Mouse (Mus musculus) G1E (cell line): Measurements from ENCODE around the gene Dalrd3.

Experiments used
- CTCF ChIP-seq: IDR thresholded peaks from 2 replicates; pipeline ENCODE4 v1.5.1; 2012; ENCODE audit warnings: low read depth, low read length, inconsistent platforms, mixed read lengths
- POLR2AphosphoS5 ChIP-seq: IDR thresholded peaks from 2 replicates; pipeline ENCODE4 v1.6.1; 2012; ENCODE audit warnings: low read depth, low read length, inconsistent platforms; ENCODE audit not compliant: insufficient replicate concordance

GRCm38 (mm10) chr9:108599021-108599566, 29.4 kb downstream of the Dalrd3 start:
- TF ChIP-seq CTCF, result no peak
- TF ChIP-seq POLR2AphosphoS5, result no peak
